Mouse (Mus musculus): Measurements from ENCODE around the gene Rtbdn.

Gene Rtbdn

GRCm38 (mm10) chr8:84921596-84921995 lies 25.2 kb upstream of the Rtbdn start:
- no peak for DNase-seq (ENCODE audit: low spot score)

- no peak for DNase-seq (ENCODE audit: low spot score)
Measured at GRCm38 (mm10) chr8:84925557-84925956, 21.2 kb upstream of the Rtbdn start.

- no peak for DNase-seq (ENCODE audit: low spot score)
Measured at GRCm38 (mm10) chr8:84927513-84927912, 19.3 kb upstream of the Rtbdn start.

GRCm38 (mm10) chr8:84928456-84929306 lies 18.1 kb upstream of the Rtbdn start:
- DNase-seq (ENCODE audit: low spot score): peak; percentile 57

GRCm38 (mm10) chr8:84930582-84930981 lies 16.2 kb upstream of the Rtbdn start:
- DNase-seq (ENCODE audit: low spot score): no peak

GRCm38 (mm10) chr8:84933767-84934559 lies 12.8 kb upstream of the Rtbdn start:
- DNase-seq (ENCODE audit: low spot score): no peak

- no peak for DNase-seq (ENCODE audit: low spot score)
Measured at GRCm38 (mm10) chr8:84934860-84935259, 11.9 kb upstream of the Rtbdn start.

GRCm38 (mm10) chr8:84935489-84935888 lies 11.3 kb upstream of the Rtbdn start:
- no peak for DNase-seq (ENCODE audit: low spot score)

- DNase-seq (ENCODE audit: low spot score): no peak
Measured at GRCm38 (mm10) chr8:84936041-84936961, 10.5 kb upstream of the Rtbdn start.

GRCm38 (mm10) chr8:84936962-84937546 lies 9.7 kb upstream of the Rtbdn start, which contains the start of gene Mast1:
Gene Mast1 (minus strand): TSS chr8:84937359.
- DNase-seq (ENCODE audit: low spot score): peak; percentile 33

GRCm38 (mm10) chr8:84937620-84938485 lies 8.9 kb upstream of the Rtbdn start:
- DNase-seq (ENCODE audit: low spot score): no peak

GRCm38 (mm10) chr8:84943699-84944098 lies 3.1 kb upstream of the Rtbdn start:
- no peak for DNase-seq (ENCODE audit: low spot score)

GRCm38 (mm10) chr8:84944478-84945160 lies 2.2 kb upstream of the Rtbdn start:
- DNase-seq (ENCODE audit: low spot score): no peak

GRCm38 (mm10) chr8:84945235-84945632 lies 1.6 kb upstream of the Rtbdn start:
- DNase-seq (ENCODE audit: low spot score): no peak

- DNase-seq (ENCODE audit: low spot score): no peak
Measured at GRCm38 (mm10) chr8:84945633-84946527, 911 bp upstream of the Rtbdn start.

GRCm38 (mm10) chr8:84947241-84947545 lies 402 bp downstream of the Rtbdn start:
- peak; percentile 52 for DNase-seq (ENCODE audit: low spot score)

- no peak for DNase-seq (ENCODE audit: low spot score)
Measured at GRCm38 (mm10) chr8:84949753-84950152, 3.0 kb downstream of the Rtbdn start.

- no peak for DNase-seq (ENCODE audit: low spot score)
Measured at GRCm38 (mm10) chr8:84952612-84953255, 5.9 kb downstream of the Rtbdn start.

- no peak for DNase-seq (ENCODE audit: low spot score)
Measured at GRCm38 (mm10) chr8:84956768-84957167, 10.0 kb downstream of the Rtbdn start.
